12 mouse cellular contexts compared by ENCODE assay signal in the genomic region with DNA sequence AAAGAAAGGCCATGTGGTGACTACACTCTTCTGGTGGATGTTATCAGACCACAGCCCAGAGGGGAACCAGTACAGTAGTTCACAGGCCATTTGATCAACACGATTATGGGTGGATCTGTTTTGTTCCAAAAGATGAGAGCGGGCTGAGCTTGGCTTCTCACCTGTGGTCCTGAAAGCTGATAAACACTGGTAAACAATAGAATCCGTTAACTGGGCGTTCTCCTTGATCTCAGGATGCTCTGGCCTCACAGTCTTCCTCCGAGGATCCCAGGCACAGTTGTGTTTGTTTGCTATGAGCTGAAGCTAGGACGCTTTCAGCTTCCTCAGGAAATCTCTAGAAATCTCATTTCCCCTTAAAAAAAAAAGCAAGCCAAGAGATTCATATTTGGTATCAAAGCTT.
DNase-seq lines count a peak whose midpoint lies in the region; ATAC-seq lines count a peak whose summit lies in the region.
"Had no signal": no experiment of that assay in that cellular context is flagged by ENCODE, and none has a peak within 500 bp of the region (broad histone marks: within the 10 kb centered on the region; RNA-seq: fewer than 3 reads in every experiment).

No protein-coding gene starts in this region.

- H3K9ac ChIP-seq in midbrain, embryonic 11.5 days (ENCODE audit: low read length): no peak overlapping the region
- H3K9ac ChIP-seq in midbrain, embryonic 16.5 days (ENCODE audit: low read depth, low read length): no peak overlapping the region
- H3K9ac ChIP-seq in kidney, embryonic 16.5 days (replicated peaks; ENCODE audit: low read length): no peak overlapping the region
- H3K9ac ChIP-seq: embryonic facial prominence, embryonic 13.5 days had no signal

- peak; percentile 52 to 80 for DNase-seq in heart, adult 9 months (ENCODE audit: low spot score in 2 of 2)
- no peak for DNase-seq in heart, embryonic 10.5 days (ENCODE audit: low spot score)
- peak; percentile 84 for DNase-seq in midbrain, embryonic 11.5 days (ENCODE audit: low spot score, missing footprints)
- DNase-seq in urinary bladder, adult 2 months (ENCODE audit: low spot score): no peak
- no peak for DNase-seq in layer of hippocampus, postnatal 10 days (ENCODE audit: low spot score in 2 of 2)
- DNase-seq: cerebellum, adult 11-12 months; thymus, postnatal 4 days had no signal

- no peak for ATAC-seq in midbrain, embryonic 11.5 days (ENCODE audit: low FRiP score)
- ATAC-seq in midbrain, embryonic 16.5 days: no peak
- no peak for ATAC-seq in kidney, embryonic 16.5 days (ENCODE audit: low FRiP score, low TSS enrichment)

- WGBS in heart, embryonic 10.5 days: 49% methylated on average over 6 of the region's 6 CpGs
- 81% methylated on average over 6 of the region's 6 CpGs for WGBS in midbrain, embryonic 11.5 days
- 86% methylated on average over 6 of the region's 6 CpGs for WGBS in midbrain, embryonic 16.5 days
- WGBS in kidney, embryonic 16.5 days: 75% methylated on average over 6 of the region's 6 CpGs

- H3K9me3 ChIP-seq in heart, embryonic 10.5 days: no peaks in the 10 kb centered on the region
- no peaks in the 10 kb centered on the region for H3K9me3 ChIP-seq in midbrain, embryonic 11.5 days (ENCODE audit: control insufficient read depth, low read length)
- H3K9me3 ChIP-seq in midbrain, embryonic 16.5 days (replicated peaks; ENCODE audit: control insufficient read depth, low read length, poor library complexity, severe bottlenecking): no peaks in the 10 kb centered on the region
- no peaks in the 10 kb centered on the region for H3K9me3 ChIP-seq in kidney, embryonic 16.5 days (ENCODE audit: low read length)
- H3K9me3 ChIP-seq: embryonic facial prominence, embryonic 13.5 days had no signal

- H3K27ac ChIP-seq in heart, embryonic 10.5 days: no peak overlapping the region
- no peak overlapping the region for H3K27ac ChIP-seq in midbrain, embryonic 11.5 days (ENCODE audit: low read depth, low read length)
- H3K27ac ChIP-seq in midbrain, embryonic 16.5 days (ENCODE audit: low read length): no peak overlapping the region
- peak overlapping the region; percentile 67 for H3K27ac ChIP-seq in kidney, embryonic 16.5 days (ENCODE audit: low read length)
- H3K27ac ChIP-seq: embryonic facial prominence, embryonic 13.5 days; macrophage had no signal

- peaks cover 24% of the 10 kb centered on the region for H3K4me1 ChIP-seq in heart, embryonic 10.5 days
- H3K4me1 ChIP-seq in midbrain, embryonic 11.5 days (ENCODE audit: control insufficient read depth, insufficient read depth, low read length): 0 out of 2 replicates have a peak, but pooled peaks cover 4% of the 10 kb centered on the region
- peaks cover 2% of the 10 kb centered on the region; the same call in 1 of the 2 replicates for H3K4me1 ChIP-seq in midbrain, embryonic 16.5 days (ENCODE audit: control insufficient read depth, insufficient read depth, low read length)
- peaks cover 10% of the 10 kb centered on the region; the same call in 1 of the 2 replicates for H3K4me1 ChIP-seq in kidney, embryonic 16.5 days (ENCODE audit: insufficient read depth, low read length)
- H3K4me1 ChIP-seq: embryonic facial prominence, embryonic 13.5 days had no signal

- H3K36me3 ChIP-seq in heart, embryonic 10.5 days: no peaks in the 10 kb centered on the region
- H3K36me3 ChIP-seq in midbrain, embryonic 11.5 days (ENCODE audit: control insufficient read depth, insufficient read depth, low read length): no peaks in the 10 kb centered on the region
- no peaks in the 10 kb centered on the region for H3K36me3 ChIP-seq in midbrain, embryonic 16.5 days (ENCODE audit: control insufficient read depth, insufficient read depth, low read length)
- H3K36me3 ChIP-seq in kidney, embryonic 16.5 days (ENCODE audit: insufficient read depth, low read length): no peaks in the 10 kb centered on the region
- H3K36me3 ChIP-seq: embryonic facial prominence, embryonic 13.5 days had no signal

- H3K4me3 ChIP-seq in heart, embryonic 10.5 days: no peak overlapping the region
- H3K4me3 ChIP-seq in midbrain, embryonic 11.5 days (ENCODE audit: low read depth, low read length): no peak overlapping the region
- H3K4me3 ChIP-seq in midbrain, embryonic 16.5 days (ENCODE audit: low read depth, low read length): no peak overlapping the region
- H3K4me3 ChIP-seq in kidney, embryonic 16.5 days (ENCODE audit: low read length): no peak overlapping the region
- H3K4me3 ChIP-seq: embryonic facial prominence, embryonic 13.5 days had no signal

- H3K27me3 ChIP-seq in heart, embryonic 10.5 days (ENCODE audit: insufficient read depth, poor library complexity, severe bottlenecking): no peaks in the 10 kb centered on the region
- no peaks in the 10 kb centered on the region for H3K27me3 ChIP-seq in midbrain, embryonic 11.5 days (ENCODE audit: control insufficient read depth, insufficient read depth, low read length)
- H3K27me3 ChIP-seq in midbrain, embryonic 16.5 days (ENCODE audit: control insufficient read depth, insufficient read depth, low read depth, low read length): no peaks in the 10 kb centered on the region
- H3K27me3 ChIP-seq in kidney, embryonic 16.5 days (ENCODE audit: insufficient read depth, low read length): no peaks in the 10 kb centered on the region
- H3K27me3 ChIP-seq: embryonic facial prominence, embryonic 13.5 days had no signal

- H3K4me2 ChIP-seq in midbrain, embryonic 11.5 days: no peak overlapping the region
- H3K4me2 ChIP-seq in midbrain, embryonic 16.5 days (ENCODE audit: low read length): no peak overlapping the region
- H3K4me2 ChIP-seq in kidney, embryonic 16.5 days (replicated peaks; ENCODE audit: low read depth, low read length): no peak overlapping the region
- H3K4me2 ChIP-seq: embryonic facial prominence, embryonic 13.5 days; liver, embryonic 11.5 days had no signal

Comparison
In these comparisons a context has a peak if more than half of its experiments do, and no peak if none do; other contexts are left out.
1. DNase-seq: peak in heart, adult 9 months (2 of 2) and midbrain, embryonic 11.5 days (single experiment); none in heart, embryonic 10.5 days (single experiment), urinary bladder, adult 2 months (single experiment) and layer of hippocampus, postnatal 10 days (0 of 2).